Mouse (Mus musculus): Measurements from ENCODE around the gene St6galnac1.

Gene St6galnac1

DNA sequence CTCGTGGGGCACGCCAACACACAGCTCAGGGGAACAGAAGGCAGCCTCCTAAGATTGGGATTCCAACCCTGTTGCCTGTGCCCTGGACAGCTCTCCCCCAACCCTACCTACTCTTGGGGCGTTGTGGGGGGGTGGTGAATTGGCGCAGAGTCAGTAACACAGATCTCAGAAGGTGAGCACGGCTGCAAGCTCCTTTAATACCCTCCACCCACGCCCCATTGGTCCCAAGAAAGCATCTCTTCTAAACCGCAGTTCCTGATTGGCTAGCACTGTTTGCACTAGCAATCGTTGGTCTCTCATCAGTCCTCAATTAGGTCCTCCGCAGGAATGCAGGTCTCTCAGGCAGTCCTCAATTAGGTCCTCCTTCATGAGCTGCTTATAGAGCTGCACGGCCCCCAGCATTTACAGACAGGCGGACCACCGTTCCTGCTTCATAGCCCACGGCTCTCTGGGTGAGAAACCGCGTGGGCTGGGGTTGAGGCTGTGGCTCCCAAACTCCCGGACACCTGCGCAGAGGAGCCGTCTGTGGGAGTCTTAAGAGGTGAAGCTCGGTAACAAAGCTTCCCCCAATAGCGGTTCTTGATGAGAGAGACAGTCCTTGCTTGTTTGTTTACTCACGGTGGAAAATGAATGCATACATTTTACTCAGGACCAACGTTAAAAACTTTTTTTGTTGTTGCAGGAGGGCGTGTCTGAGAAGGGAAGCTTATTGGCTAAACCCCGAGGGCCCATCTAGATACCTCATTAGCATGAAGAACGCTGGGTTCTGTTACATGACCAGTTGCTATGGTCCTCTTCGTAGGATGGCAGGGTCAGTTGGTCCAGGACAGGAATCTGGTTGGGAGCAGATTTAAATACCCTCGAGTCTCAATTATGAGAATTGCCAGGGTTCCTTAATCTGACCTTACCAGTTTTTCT, 50.0 kb downstream of the St6galnac1 start:
- no peak for DNase-seq (ENCODE audit: low spot score)

DNA sequence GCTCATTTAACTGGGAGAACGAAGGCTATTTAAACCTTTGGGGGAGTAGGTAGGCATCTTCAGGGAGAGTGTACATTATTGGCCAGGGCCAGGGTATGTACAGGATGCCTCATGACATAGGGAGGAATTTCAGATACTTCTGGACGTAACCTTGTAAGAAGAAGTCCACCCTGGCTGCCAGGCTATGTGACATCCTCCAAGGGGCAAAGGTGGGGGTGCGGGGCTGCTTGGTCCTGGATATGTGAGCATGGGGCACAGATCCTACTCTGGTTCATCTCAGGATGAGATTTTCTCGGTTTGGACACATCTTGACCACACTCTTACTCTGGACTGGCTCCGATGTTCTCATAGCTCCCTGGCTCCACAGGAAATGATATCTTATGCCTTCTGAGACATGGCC, 52.2 kb downstream of the St6galnac1 start:
- no peak for DNase-seq (ENCODE audit: low spot score)

DNA sequence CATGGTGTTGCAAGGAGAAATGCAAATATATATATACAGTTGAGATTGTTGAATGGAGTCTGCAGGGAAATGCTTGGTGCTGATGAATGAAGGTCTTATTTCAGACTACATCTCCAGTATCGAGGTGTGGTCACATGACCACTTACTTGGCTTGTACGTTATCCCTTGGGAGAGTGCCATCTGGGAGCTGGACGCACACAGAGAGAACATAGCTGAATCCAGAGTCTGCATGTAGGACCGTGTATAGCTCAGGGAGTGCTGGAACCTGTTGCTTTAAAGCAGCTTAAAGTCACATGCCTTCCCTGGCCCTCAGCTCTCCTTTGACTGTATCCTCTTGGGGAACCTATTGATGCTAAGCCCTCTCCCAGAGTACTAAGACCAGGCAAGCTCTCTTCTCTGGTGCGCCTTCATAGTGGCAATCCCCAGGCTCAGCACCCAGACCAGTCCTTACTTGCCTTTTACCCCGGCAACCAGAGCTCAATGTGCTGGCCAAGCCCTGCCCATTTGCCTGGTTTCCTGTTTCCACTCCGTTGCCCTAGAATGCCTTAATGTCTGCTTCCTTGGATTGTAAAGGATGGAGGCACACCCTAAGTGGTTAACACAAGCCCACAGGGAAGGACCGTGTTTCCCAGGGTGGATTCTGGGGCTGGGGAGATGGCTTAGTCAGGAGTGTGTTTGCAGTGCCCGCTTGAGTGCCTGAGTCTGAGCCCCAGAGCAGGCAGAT, 53.6 kb downstream of the St6galnac1 start:
- no peak for DNase-seq (ENCODE audit: low spot score)

DNA sequence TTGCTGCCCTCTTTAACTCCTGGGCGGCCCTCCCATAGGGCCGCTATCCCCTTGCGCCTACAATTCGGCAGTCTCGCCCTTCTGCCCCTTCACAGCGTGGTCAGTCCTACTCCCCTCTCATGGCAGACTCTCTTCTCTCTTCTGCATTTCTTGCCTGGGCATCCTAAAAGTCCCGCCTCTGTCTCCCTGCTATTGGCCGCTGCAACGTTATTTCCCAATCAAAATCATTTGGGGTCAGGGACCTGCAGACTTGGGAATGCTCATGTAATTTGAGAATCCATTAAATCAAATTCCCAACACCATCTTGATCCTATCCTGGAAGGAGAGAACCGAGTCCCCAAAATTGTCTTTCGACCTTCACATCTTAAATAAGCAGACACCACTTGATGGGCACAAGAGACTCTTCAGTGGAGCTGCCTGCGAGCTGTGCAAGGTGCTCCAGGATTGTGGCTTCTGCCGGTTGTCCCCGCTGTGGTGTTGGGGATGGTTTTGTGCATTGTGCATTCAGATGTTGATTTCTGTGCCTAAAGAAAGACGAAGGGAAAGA, 54.9 kb downstream of the St6galnac1 start:
- no peak for DNase-seq (ENCODE audit: low spot score)

All from MN1 (cell line).